9 mouse cellular contexts compared by ENCODE assay signal in the genomic region with DNA sequence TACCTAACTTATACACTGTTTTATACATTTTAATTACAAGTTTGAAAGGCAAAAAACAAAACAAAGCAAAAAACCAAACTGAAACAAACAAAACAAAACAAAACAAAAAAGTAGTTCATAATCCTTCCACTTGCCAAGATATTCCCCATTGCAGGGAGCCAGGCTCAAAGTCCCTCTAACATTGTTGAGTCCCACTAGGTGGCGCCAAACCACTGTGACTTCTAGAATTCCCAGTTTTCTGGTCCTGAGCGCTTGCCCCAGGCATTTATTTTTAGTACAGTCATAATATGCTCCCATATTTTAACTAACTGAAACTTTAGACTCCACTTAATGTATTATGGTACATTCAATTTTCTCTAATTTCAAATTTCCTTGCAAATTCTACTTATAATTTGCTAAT. TPM values are rescaled to one million over a fixed set of nuclear protein-coding genes. Genes with fewer than 3 reads are reported as not detected.
A peak's percentile ranks its signal among the peaks of the same experiment; 100 is the strongest.
DNase-seq lines count a peak whose midpoint lies in the region; ATAC-seq lines count a peak whose summit lies in the region.
"Had no signal": no experiment of that assay in that cellular context is flagged by ENCODE, and none has a peak within 500 bp of the region (broad histone marks: within the 10 kb centered on the region; RNA-seq: fewer than 3 reads in every experiment).

No protein-coding gene starts in this region.

- peak; percentile 46 for DNase-seq in gastrocnemius, adult 18-20 months (ENCODE audit: low spot score)
- DNase-seq in gastrocnemius, postnatal 25 days = no peak
- DNase-seq in adrenal gland, postnatal 10 days = peak; percentile 84
- peak; percentile 56 for DNase-seq in embryonic facial prominence, embryonic 10.5 days (ENCODE audit: low spot score)
- DNase-seq in layer of hippocampus, postnatal 36 days = peak; percentile 38 to 51
- DNase-seq in midbrain, embryonic 14.5 days = peak; percentile 91
- DNase-seq in telencephalon, adult 2 months (ENCODE audit: low read depth, low spot score) = peak; percentile 29

- no peaks in the 10 kb centered on the region for H3K9me3 ChIP-seq in embryonic facial prominence, embryonic 10.5 days
- no peaks in the 10 kb centered on the region for H3K9me3 ChIP-seq in hindbrain, embryonic 13.5 days
- no peaks in the 10 kb centered on the region for H3K9me3 ChIP-seq in midbrain, embryonic 14.5 days (ENCODE audit: control insufficient read depth, low read length)
- H3K9me3 ChIP-seq: liver, embryonic 15.5 days had no signal

- H3K27ac ChIP-seq in embryonic facial prominence, embryonic 10.5 days (replicated peaks) = no peak overlapping the region
- no peak overlapping the region for H3K27ac ChIP-seq in hindbrain, embryonic 13.5 days
- H3K27ac ChIP-seq in midbrain, embryonic 14.5 days (replicated peaks; ENCODE audit: low read depth, low read length) = no peak overlapping the region
- H3K27ac ChIP-seq: liver, embryonic 15.5 days had no signal

- H3K9ac ChIP-seq in hindbrain, embryonic 13.5 days = no peak overlapping the region
- H3K9ac ChIP-seq in midbrain, embryonic 14.5 days (replicated peaks; ENCODE audit: low read length) = no peak overlapping the region
- H3K9ac ChIP-seq: liver, embryonic 15.5 days had no signal

- H3K36me3 ChIP-seq in embryonic facial prominence, embryonic 10.5 days (replicated peaks) = no peaks in the 10 kb centered on the region
- H3K36me3 ChIP-seq in hindbrain, embryonic 13.5 days = no peaks in the 10 kb centered on the region
- no peaks in the 10 kb centered on the region for H3K36me3 ChIP-seq in midbrain, embryonic 14.5 days (ENCODE audit: control insufficient read depth, insufficient read depth, low read length)
- H3K36me3 ChIP-seq: liver, embryonic 15.5 days had no signal

- H3K4me2 ChIP-seq in hindbrain, embryonic 13.5 days = no peak overlapping the region
- no peak overlapping the region for H3K4me2 ChIP-seq in midbrain, embryonic 14.5 days (ENCODE audit: low read length)
- H3K4me2 ChIP-seq: liver, embryonic 15.5 days had no signal

- 26% methylated on average over 2 of the region's 2 CpGs for whole genome bisulfite sequencing in embryonic facial prominence, embryonic 10.5 days
- 16% methylated on average over 2 of the region's 2 CpGs for WGBS in hindbrain, embryonic 13.5 days
- WGBS in midbrain, embryonic 14.5 days = 17% methylated on average over 2 of the region's 2 CpGs

- H3K4me3 ChIP-seq in embryonic facial prominence, embryonic 10.5 days = no peak overlapping the region
- no peak overlapping the region for H3K4me3 ChIP-seq in hindbrain, embryonic 13.5 days
- H3K4me3 ChIP-seq in midbrain, embryonic 14.5 days (replicated peaks; ENCODE audit: low read depth, low read length) = no peak overlapping the region
- H3K4me3 ChIP-seq: liver, embryonic 15.5 days had no signal

- ATAC-seq in hindbrain, embryonic 13.5 days (ENCODE audit: low FRiP score) = 0 out of 2 replicates have a peak, but pooled peaks have one; percentile 54
- 0 out of 2 replicates have a peak, but pooled peaks have one; percentile 58 for ATAC-seq in midbrain, embryonic 14.5 days (ENCODE audit: low FRiP score, low TSS enrichment)

- H3K4me1 ChIP-seq in embryonic facial prominence, embryonic 10.5 days = no peaks in the 10 kb centered on the region
- no peaks in the 10 kb centered on the region for H3K4me1 ChIP-seq in hindbrain, embryonic 13.5 days (replicated peaks)
- H3K4me1 ChIP-seq in midbrain, embryonic 14.5 days (ENCODE audit: control insufficient read depth, insufficient read depth, low read length) = no peaks in the 10 kb centered on the region
- H3K4me1 ChIP-seq: liver, embryonic 15.5 days had no signal

- H3K27me3 ChIP-seq in embryonic facial prominence, embryonic 10.5 days (replicated peaks; ENCODE audit: low read depth, poor library complexity, severe bottlenecking) = no peaks in the 10 kb centered on the region
- no peaks in the 10 kb centered on the region for H3K27me3 ChIP-seq in hindbrain, embryonic 13.5 days
- no peaks in the 10 kb centered on the region for H3K27me3 ChIP-seq in midbrain, embryonic 14.5 days (ENCODE audit: control insufficient read depth, insufficient read depth, low read length)
- H3K27me3 ChIP-seq: liver, embryonic 15.5 days had no signal

RNA-seq across cellular contexts. Expression of a gene that starts 4.9 kb away (rescaled TPM):
- total RNA-seq in gastrocnemius, adult 18-20 months (2021) = not detected
- not detected for total RNA-seq in gastrocnemius, postnatal 25 days (2021)
- total RNA-seq in adrenal gland, postnatal 10 days (2021) = not detected
- polyA plus RNA-seq in embryonic facial prominence, embryonic 10.5 days (2016; fragmentation: Nextera tagmentation; extraction: Ambion mirVana) = not detected in 2 replicates
- polyA plus RNA-seq in hindbrain, embryonic 13.5 days (2015; fragmentation: Nextera tagmentation; extraction: Ambion mirVana) = not detected in 2 replicates
- total RNA-seq in layer of hippocampus, postnatal 36 days (2021) = not detected
- polyA plus RNA-seq in midbrain, embryonic 14.5 days (2014; fragmentation: Nextera tagmentation; extraction: Ambion mirVana) = not detected in 2 replicates
- polyA plus RNA-seq: liver, embryonic 15.5 days had no signal

RNA-seq across cellular contexts. Expression of a gene that starts 10.7 kb away (rescaled TPM):
- total RNA-seq in gastrocnemius, adult 18-20 months (2021) = under 1 TPM; 0.38 to 0.50 TPM
- 1 to 10 TPM in 1 of 2 experiments, under 1 TPM in 1; 0.64 to 1.4 TPM for total RNA-seq in gastrocnemius, postnatal 25 days (2021)
- 10 to 100 TPM in 1 of 2 experiments, 1 to 10 TPM in 1; 6.8 to 11.1 TPM for total RNA-seq in adrenal gland, postnatal 10 days (2021)
- 0.04 TPM in 1 of 2 replicates, not detected in the other for polyA plus RNA-seq in embryonic facial prominence, embryonic 10.5 days (2016; fragmentation: Nextera tagmentation; extraction: Ambion mirVana)
- polyA plus RNA-seq in hindbrain, embryonic 13.5 days (2015; fragmentation: Nextera tagmentation; extraction: Ambion mirVana) = 0.05 TPM in 1 of 2 replicates, not detected in the other
- not detected for total RNA-seq in layer of hippocampus, postnatal 36 days (2021)
- not detected in 2 replicates for polyA plus RNA-seq in midbrain, embryonic 14.5 days (2014; fragmentation: Nextera tagmentation; extraction: Ambion mirVana)

RNA-seq across cellular contexts. Expression of a gene that starts 32.3 kb away (rescaled TPM):
- total RNA-seq in gastrocnemius, adult 18-20 months (2021) = under 1 TPM in 1 of 2 experiments, not detected in 1; 0.21 TPM
- under 1 TPM; 0.23 to 0.24 TPM for total RNA-seq in gastrocnemius, postnatal 25 days (2021)
- total RNA-seq in adrenal gland, postnatal 10 days (2021) = 1 to 10 TPM in 1 of 2 experiments, under 1 TPM in 1; 0.75 to 1.4 TPM
- 0.37 and 0.44 TPM in 2 replicates for polyA plus RNA-seq in embryonic facial prominence, embryonic 10.5 days (2016; fragmentation: Nextera tagmentation; extraction: Ambion mirVana)
- 0.66 and 1.6 TPM in 2 replicates for polyA plus RNA-seq in hindbrain, embryonic 13.5 days (2015; fragmentation: Nextera tagmentation; extraction: Ambion mirVana)
- total RNA-seq in layer of hippocampus, postnatal 36 days (2021) = 1 to 10 TPM in 1 of 2 experiments, under 1 TPM in 1; 0.96 to 1.1 TPM
- 0.11 and 1.1 TPM in 2 replicates for polyA plus RNA-seq in midbrain, embryonic 14.5 days (2014; fragmentation: Nextera tagmentation; extraction: Ambion mirVana)

RNA-seq across cellular contexts. Expression of a gene that starts 48.7 kb away (rescaled TPM):
- not detected for total RNA-seq in gastrocnemius, adult 18-20 months (2021)
- total RNA-seq in gastrocnemius, postnatal 25 days (2021) = not detected
- not detected for total RNA-seq in adrenal gland, postnatal 10 days (2021)
- polyA plus RNA-seq in embryonic facial prominence, embryonic 10.5 days (2016; fragmentation: Nextera tagmentation; extraction: Ambion mirVana) = not detected in 2 replicates
- not detected in 2 replicates for polyA plus RNA-seq in hindbrain, embryonic 13.5 days (2015; fragmentation: Nextera tagmentation; extraction: Ambion mirVana)
- not detected for total RNA-seq in layer of hippocampus, postnatal 36 days (2021)
- not detected in 2 replicates for polyA plus RNA-seq in midbrain, embryonic 14.5 days (2014; fragmentation: Nextera tagmentation; extraction: Ambion mirVana)
- polyA plus RNA-seq: liver, embryonic 15.5 days had no signal
